Mouse (Mus musculus) embryonic facial prominence, embryonic 15.5 days (tissue): ENCODE measurements around the gene Palmd. TPM values are rescaled to one million over a fixed set of nuclear protein-coding genes. Genes with fewer than 3 reads are reported as not detected.

ENCODE experiments used
- ATAC-seq: fragments of 200-750 bp; cut with Nextera tagmentation; 2 replicates; pipeline ENCODE4 v1.8.0; 2017; ENCODE audit warnings: low read depth, moderate TSS enrichment; ENCODE audit not compliant: insufficient number of reproducible peaks, low FRiP score, low TSS enrichment
- H3K27ac ChIP-seq: fragments of 300-500 bp; sonication (generic); replicated peaks from 2 replicates; pipeline ENCODE4 v1.5.1; 2015; ENCODE audit warnings: mild to moderate bottlenecking, inconsistent platforms
- H3K27me3 ChIP-seq: fragments of 300-500 bp; sonication (generic); 2 replicates; pipeline ENCODE4 v1.6.1; 2015; ENCODE audit warnings: inconsistent platforms
- H3K36me3 ChIP-seq: fragments of 300-500 bp; sonication (generic); 2 replicates; pipeline ENCODE4 v1.6.1; 2015; ENCODE audit warnings: mild to moderate bottlenecking, inconsistent platforms
- H3K4me1 ChIP-seq: fragments of 300-500 bp; sonication (generic); 2 replicates; pipeline ENCODE4 v1.6.1; 2015; ENCODE audit warnings: inconsistent platforms
- H3K4me2 ChIP-seq: fragments of 300-500 bp; sonication (generic); replicated peaks from 2 replicates; pipeline ENCODE4 v1.6.1; 2015; ENCODE audit warnings: mild to moderate bottlenecking, inconsistent platforms
- H3K4me3 ChIP-seq: fragments of 300-500 bp; sonication (generic); replicated peaks from 2 replicates; pipeline ENCODE4 v1.5.1; 2015; ENCODE audit warnings: mild to moderate bottlenecking, inconsistent platforms
- H3K9ac ChIP-seq: fragments of 300-500 bp; sonication (generic); 2 replicates; pipeline ENCODE4 v1.6.1; 2015; ENCODE audit warnings: inconsistent platforms
- H3K9me3 ChIP-seq: fragments of 300-500 bp; sonication (generic); replicated peaks from 2 replicates; pipeline ENCODE4 v1.6.1; 2016; ENCODE audit warnings: inconsistent platforms
- WGBS: fragments of 180-500 bp; shearing (Covaris S2); methylation state at CpG from one replicate; pipeline ENCODE4 v1.1.7; 2015; 5-methylcytosine and 5-hydroxymethylcytosine counted together
- polyA plus RNA-seq: library from polyadenylated mRNA; unstranded; fragments of >200 nt; fragmentation: Nextera tagmentation; extraction: Ambion mirVana; gene quantifications from 2 replicates; pipeline ENCODE4 v1.2.1, GENCODE M21; 2015

Palmd gene
- polyA plus RNA-seq, 1 experiment from 2014 or later, result 22.3 TPM

DNA sequence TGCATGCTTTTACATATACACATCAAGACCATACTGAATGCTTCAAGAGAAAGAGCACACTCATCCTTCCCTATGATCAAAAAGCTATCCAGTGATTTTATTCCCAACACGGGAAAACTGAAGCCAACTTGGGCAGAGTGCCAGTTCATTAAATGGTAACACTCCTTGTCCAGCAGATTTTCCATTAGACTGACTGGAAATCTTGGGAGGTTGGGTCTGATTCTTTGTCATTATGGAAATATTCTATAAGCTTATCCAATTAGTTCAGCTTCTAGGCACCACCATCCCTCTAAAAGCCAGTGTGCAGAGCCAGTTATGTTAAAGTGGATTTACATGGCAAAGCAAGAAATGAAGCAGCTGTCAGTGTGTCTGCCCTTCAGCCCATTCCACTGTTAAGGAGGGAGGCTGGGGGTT lies 16.3 kb upstream of the Palmd start:
- ATAC-seq, result peak; percentile 63; the same call in 1 of the 2 replicates

DNA sequence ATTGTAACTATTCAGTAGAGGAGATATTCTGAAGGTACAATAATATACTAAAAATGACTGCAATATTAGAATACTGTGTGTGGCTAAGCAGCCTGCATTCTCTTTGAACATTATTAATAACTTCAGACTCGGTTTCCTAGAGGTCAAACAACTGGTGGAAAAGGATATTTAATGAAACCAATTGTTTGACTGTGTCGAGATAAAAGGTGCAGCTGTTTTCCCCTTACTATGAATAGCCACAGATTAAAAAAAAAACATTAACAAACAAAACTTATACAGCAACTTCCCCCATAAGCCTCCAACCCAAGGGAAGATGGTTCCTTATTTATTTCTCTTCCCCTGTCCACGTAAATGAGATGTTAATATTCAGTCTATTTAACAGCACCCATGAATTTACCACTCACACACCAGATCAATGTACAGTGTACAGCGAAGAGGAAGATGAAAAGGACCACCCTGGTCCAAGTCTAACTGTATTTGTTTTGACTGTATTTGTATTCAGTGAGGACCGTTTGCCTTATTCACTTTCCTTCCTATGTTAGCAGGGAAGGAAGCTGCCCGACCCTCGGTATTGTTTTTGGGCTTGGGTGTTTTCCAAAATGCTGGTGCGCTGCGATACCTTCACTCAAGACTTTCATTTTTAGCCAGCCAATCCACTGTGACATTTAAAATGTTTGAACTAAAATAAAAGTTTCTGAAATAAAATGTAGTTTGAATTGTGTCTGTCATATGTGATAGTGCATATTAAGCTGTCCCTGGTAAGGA lies 13.2 kb upstream of the Palmd start:
- H3K4me3 ChIP-seq, result no peak overlapping the region
- H3K36me3 ChIP-seq, result no peaks in the 10 kb centered on the region
- no peaks in the 10 kb centered on the region for H3K9me3 ChIP-seq
- ATAC-seq, result no peak
- H3K27ac ChIP-seq, result no peak overlapping the region
- 0 out of 2 replicates have a peak, but pooled peaks cover 6% of the 10 kb centered on the region for H3K4me1 ChIP-seq
- WGBS, result 72% methylated on average over 9 of the region's 9 CpGs
- H3K9ac ChIP-seq, result no peak overlapping the region
- no peak overlapping the region for H3K4me2 ChIP-seq
- no peaks in the 10 kb centered on the region for H3K27me3 ChIP-seq

More for the DNA sequence above, 16.3 kb upstream of the Palmd start:
- 18% methylated on average over 1 of the region's 1 CpGs for WGBS
- no peaks in the 10 kb centered on the region for H3K27me3 ChIP-seq
- H3K4me3 ChIP-seq, result no peak overlapping the region
- 0 out of 2 replicates have a peak, but pooled peaks cover 6% of the 10 kb centered on the region for H3K4me1 ChIP-seq
- no peak overlapping the region for H3K27ac ChIP-seq
- no peak overlapping the region for H3K4me2 ChIP-seq
- H3K36me3 ChIP-seq, result no peaks in the 10 kb centered on the region
- H3K9me3 ChIP-seq, result no peaks in the 10 kb centered on the region
- H3K9ac ChIP-seq, result no peak overlapping the region

DNA sequence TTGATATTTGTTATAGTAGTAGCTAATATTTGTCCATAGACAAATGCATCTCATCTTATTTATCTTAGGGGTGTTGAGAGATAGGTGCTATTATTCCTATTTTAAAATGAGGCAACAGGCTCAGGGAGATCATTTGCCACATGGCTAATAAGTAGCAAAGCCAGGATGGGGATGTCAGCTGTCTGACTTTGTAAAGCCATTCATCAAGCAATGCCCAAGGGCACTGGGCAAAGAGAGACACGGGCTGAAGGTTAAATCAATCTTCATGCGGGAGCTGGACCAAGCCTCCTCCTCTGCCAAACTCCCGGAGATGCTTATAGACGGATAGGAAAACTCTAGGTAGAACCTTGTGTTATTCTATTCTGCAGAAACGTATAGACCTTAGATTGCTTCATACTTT lies 999 bp upstream of the Palmd start:
- peaks cover 4% of the 10 kb centered on the region; the same call in 1 of the 2 replicates for H3K4me1 ChIP-seq
- no peaks in the 10 kb centered on the region for H3K27me3 ChIP-seq
- H3K9me3 ChIP-seq, result no peaks in the 10 kb centered on the region
- H3K36me3 ChIP-seq, result no peaks in the 10 kb centered on the region
- WGBS, result 47% methylated on average over 5 of the region's 5 CpGs
- H3K27ac ChIP-seq, result no peak overlapping the region
- no peak for ATAC-seq
- H3K4me2 ChIP-seq, result no peak overlapping the region
- H3K9ac ChIP-seq, result no peak overlapping the region
- no peak overlapping the region for H3K4me3 ChIP-seq

DNA sequence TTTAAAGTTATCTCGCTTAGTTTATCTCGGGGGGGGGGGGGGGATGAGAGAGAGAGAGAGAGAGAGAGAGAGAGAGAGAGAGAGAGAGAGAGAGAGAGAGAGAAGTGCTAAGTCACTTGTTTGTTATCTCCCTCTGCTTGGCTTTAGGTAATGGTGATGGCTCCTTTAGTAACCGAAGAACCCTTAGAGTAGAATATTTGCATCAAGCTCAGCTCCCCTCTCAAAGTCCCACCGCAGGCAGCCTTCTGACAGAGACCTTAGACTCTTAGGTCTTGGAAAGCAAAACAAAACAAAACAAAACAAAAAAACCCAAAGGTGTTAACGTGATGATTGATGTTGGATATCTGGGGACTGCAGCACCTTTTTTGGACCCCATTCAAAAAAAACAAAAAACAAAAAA lies 216 bp upstream of the Palmd start:
- no peak for ATAC-seq

DNA sequence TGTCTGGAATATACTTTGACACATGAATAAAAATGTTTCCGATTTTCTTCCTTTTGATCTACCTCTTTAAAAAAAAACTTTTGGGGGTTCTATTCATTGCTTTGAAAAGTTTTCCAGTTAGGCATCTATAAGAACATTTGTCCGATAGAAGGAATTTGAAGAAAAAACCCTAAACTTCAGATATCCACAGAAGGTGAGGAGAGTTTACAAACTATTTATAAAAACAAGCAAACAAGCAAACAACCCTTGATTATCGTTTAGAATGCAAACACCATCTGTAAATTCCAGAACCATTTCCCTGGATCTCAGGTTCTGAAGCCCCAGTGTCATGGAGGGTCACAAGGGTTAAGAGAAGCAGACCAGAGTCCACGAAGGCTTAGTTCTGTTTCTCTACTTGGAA lies 820 bp downstream of the Palmd start, which contains the start of gene 4930455H04Rik:
Gene 4930455H04Rik (plus strand): TSS at position 301 of the 400 bp plus-strand sequence.
- Histone ChIP-seq H3K27me3 (no peaks in the 10 kb centered on the region), H3K36me3 (no peaks in the 10 kb centered on the region), H3K27ac (peak within 1 kb of the TSS; percentile 68), H3K4me3 (peak within 1 kb of the TSS; percentile 44), H3K9ac (peak within 1 kb of the TSS; percentile 37), H3K9me3 (no peaks in the 10 kb centered on the region), H3K4me1 (peaks cover 8% of the 10 kb centered on the region; the same call in 1 of the 2 replicates), H3K4me2 (peak within 1 kb of the TSS; percentile 56)
- no peak for ATAC-seq
- WGBS, result 34% methylated on average over 4 of the region's 4 CpGs

More for the DNA sequence above, 216 bp upstream of the Palmd start:
- WGBS, result 18% methylated on average over 4 of the region's 5 CpGs
- Histone ChIP-seq H3K9ac (no peak overlapping the region), H3K27ac (no peak overlapping the region), H3K4me1 (peaks cover 8% of the 10 kb centered on the region; the same call in 1 of the 2 replicates), H3K9me3 (no peaks in the 10 kb centered on the region), H3K4me2 (peak overlapping the region; percentile 56), H3K4me3 (peak overlapping the region; percentile 44), H3K36me3 (no peaks in the 10 kb centered on the region), H3K27me3 (no peaks in the 10 kb centered on the region)

DNA sequence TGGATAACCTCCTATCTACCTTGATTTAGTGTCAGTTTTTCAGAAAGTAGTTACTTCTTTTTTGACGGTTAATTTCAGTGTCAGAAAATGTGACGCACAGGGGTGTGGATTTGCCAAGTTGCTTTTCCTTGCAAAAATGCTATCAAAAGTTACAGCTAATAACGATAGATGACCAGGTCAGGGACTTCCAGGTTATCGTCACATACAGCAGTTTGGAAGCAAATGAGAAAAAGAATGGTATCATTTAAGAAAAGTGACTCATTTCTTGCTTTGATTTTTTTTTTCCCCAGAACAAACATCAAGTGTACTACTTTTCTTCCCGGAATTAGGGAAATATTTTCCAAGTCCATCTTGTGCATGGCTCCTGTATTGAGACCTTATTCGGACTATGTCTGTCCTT lies 1.4 kb downstream of the Palmd start:
- Histone ChIP-seq H3K4me3 (peak overlapping the region; percentile 44), H3K36me3 (no peaks in the 10 kb centered on the region), H3K27ac (no peak overlapping the region), H3K9me3 (no peaks in the 10 kb centered on the region), H3K4me2 (peak overlapping the region; percentile 27), H3K4me1 (peaks cover 8% of the 10 kb centered on the region; the same call in 1 of the 2 replicates), H3K9ac (no peak overlapping the region), H3K27me3 (no peaks in the 10 kb centered on the region)
- ATAC-seq, result no peak
- 65% methylated on average over 6 of the region's 6 CpGs for WGBS

DNA sequence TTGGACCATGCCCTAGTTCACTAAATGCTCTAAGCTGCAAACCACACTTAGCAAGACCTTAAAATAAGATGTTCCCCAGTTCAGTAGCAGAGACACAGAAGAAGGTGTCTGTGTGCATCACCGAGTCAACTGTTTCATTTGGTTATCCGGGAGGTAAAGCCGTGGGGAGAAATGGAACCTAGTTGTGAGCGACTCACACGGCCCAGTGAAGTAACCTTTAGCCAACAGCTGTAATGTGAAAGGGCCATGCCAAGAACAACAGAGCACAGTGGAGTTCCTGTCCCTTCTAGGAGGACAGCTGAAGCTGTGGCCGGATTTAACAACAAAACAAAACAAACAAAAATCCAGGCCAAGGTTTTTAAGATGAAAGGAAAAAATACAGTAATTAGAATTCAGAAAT lies 2.0 kb downstream of the Palmd start:
- 0 out of 2 replicates have a peak overlapping the region, but pooled peaks have one; percentile 39 for H3K27ac ChIP-seq
- peak overlapping the region; percentile 44 for H3K4me3 ChIP-seq
- H3K9ac ChIP-seq, result no peak overlapping the region
- no peaks in the 10 kb centered on the region for H3K27me3 ChIP-seq
- peak overlapping the region; percentile 27 for H3K4me2 ChIP-seq
- 47% methylated on average over 6 of the region's 6 CpGs for WGBS
- H3K9me3 ChIP-seq, result no peaks in the 10 kb centered on the region
- no peaks in the 10 kb centered on the region for H3K36me3 ChIP-seq
- ATAC-seq, result no peak
- H3K4me1 ChIP-seq, result peaks cover 8% of the 10 kb centered on the region; the same call in 1 of the 2 replicates

DNA sequence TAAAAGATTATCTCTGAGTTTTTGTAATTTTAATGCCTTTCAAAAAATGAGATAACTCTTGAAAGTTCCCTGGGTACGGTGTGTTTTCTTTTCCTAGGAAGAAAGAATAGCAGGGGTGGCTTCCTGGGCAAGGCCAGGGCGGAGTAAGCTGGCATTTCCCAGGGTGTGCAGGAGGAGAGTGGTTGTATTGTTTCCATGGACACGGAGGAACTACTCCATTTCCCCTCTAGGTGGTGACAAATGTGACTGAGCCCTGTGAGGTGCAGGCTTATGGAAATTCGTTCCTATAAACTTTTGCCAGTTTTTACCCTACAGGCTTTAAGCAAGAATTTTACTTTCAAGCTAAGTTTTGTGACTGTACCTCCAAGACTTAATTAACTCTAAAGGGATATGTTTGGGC lies 2.6 kb downstream of the Palmd start:
- Histone ChIP-seq H3K9ac (no peak overlapping the region), H3K27me3 (no peaks in the 10 kb centered on the region), H3K27ac (no peak overlapping the region), H3K4me2 (no peak overlapping the region), H3K36me3 (no peaks in the 10 kb centered on the region), H3K9me3 (no peaks in the 10 kb centered on the region), H3K4me1 (peaks cover 8% of the 10 kb centered on the region; the same call in 1 of the 2 replicates), H3K4me3 (no peak overlapping the region; the same call in 1 of the 2 replicates)
- 22% methylated on average over 4 of the region's 4 CpGs for WGBS
- peak; percentile 80 for ATAC-seq

DNA sequence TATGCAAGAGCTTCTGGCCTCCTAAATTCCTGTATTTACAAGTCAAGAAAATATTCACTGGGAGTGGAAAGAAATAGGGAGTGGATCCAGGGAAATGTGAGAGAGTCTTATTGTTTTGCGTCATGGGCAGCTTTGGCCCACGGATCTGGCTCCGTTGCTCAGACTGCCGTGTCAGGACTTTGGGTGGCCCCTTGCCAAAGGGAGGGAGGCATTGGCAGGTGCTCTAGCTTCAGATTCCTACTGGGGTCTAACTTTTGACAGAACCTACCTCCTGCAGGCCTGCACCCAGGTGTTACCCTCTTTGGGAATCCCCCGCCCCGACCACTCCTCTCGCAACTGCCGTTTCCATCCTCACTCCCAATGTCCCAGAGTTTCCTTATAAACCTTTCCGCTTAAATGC lies 4.4 kb downstream of the Palmd start:
- H3K27me3 ChIP-seq, result no peaks in the 10 kb centered on the region
- no peaks in the 10 kb centered on the region for H3K9me3 ChIP-seq
- WGBS, result 82% methylated on average over 9 of the region's 9 CpGs
- H3K27ac ChIP-seq, result no peak overlapping the region
- H3K4me2 ChIP-seq, result no peak overlapping the region
- H3K4me1 ChIP-seq, result peaks cover 8% of the 10 kb centered on the region; the same call in 1 of the 2 replicates
- H3K9ac ChIP-seq, result no peak overlapping the region
- no peaks in the 10 kb centered on the region for H3K36me3 ChIP-seq
- ATAC-seq, result no peak
- H3K4me3 ChIP-seq, result no peak overlapping the region

DNA sequence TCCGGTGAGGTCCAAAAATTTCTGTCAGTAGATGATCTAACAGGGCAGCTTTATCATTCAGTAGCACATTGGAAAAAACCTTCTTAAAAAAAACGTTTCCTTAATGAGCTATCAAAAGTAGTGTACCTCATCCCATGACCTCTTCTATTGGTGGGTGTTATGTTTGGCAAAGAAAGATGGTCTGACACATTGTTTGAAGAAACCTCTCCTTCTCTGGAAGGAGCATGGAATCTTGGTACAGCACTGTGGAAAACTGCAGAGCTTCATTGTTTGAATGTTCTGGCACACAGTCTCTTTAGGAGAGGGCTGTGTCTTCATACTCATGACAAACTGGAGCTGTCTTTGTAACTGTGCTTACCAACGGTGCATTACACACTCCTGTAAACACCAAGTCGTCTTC lies 5.6 kb downstream of the Palmd start:
- no peak for ATAC-seq
- Histone ChIP-seq H3K27me3 (no peaks in the 10 kb centered on the region), H3K9ac (no peak overlapping the region), H3K4me1 (peaks cover 6% of the 10 kb centered on the region; the same call in 1 of the 2 replicates), H3K27ac (no peak overlapping the region), H3K9me3 (no peaks in the 10 kb centered on the region), H3K36me3 (no peaks in the 10 kb centered on the region), H3K4me2 (no peak overlapping the region), H3K4me3 (no peak overlapping the region)
- WGBS, result 70% methylated on average over 4 of the region's 4 CpGs

DNA sequence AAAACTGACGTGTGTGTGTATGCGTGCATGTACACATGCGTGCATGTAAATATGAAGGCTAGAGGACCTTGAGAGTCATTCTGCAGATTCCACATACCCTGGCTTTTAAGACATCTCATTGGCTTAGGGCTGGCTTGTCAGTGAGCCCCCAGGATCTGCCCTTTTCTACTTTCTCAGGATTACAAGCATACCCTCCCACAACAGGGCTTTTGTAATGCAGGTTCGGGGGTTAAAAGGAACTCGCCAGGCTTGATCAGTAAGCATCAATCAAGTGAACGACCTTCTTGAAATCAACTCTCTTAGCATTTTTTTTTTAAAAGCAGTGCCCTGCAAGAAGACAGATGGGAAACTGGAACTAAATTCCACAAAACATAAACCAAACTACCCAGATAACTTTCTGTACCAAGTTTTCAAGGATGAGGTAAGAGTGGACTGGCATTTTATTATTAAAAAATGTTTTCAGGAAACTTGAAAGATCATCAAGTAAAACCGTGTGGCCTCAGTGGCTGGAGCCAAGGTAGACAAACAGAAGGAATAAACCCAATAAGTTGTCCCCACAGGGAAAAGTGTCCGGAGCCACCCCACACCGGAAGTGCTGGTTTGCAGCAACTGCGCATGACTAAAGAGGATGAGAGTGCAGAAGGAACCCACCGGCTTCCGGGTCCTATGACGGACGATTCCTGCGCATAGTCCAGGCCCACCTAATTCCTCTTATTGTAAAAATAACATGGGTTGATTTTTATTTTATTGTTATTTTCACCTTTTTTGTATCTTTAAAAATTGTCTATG lies 7.2 kb downstream of the Palmd start:
- H3K4me3 ChIP-seq, result no peak overlapping the region
- no peaks in the 10 kb centered on the region for H3K9me3 ChIP-seq
- H3K4me1 ChIP-seq, result 0 out of 2 replicates have a peak, but pooled peaks cover 4% of the 10 kb centered on the region
- no peak overlapping the region for H3K9ac ChIP-seq
- no peak overlapping the region for H3K27ac ChIP-seq
- 76% methylated on average over 15 of the region's 15 CpGs for WGBS
- ATAC-seq, result no peak
- H3K27me3 ChIP-seq, result no peaks in the 10 kb centered on the region
- no peaks in the 10 kb centered on the region for H3K36me3 ChIP-seq
- no peak overlapping the region for H3K4me2 ChIP-seq
